Mouse (Mus musculus) megakaryocyte, adult 5-6 weeks (primary cell): ENCODE results near the gene Zbtb17. TPM values are rescaled to one million over a fixed set of nuclear protein-coding genes. Genes with fewer than 3 reads are reported as not detected.
A peak's percentile ranks its signal among the peaks of the same experiment; 100 is the strongest.

Source experiments
- ATAC-seq: 2 replicates; pipeline ENCODE4 v1.8.0; 2016; ENCODE audit warnings: mild to moderate bottlenecking, inconsistent platforms; ENCODE audit not compliant: poor library complexity, severe bottlenecking
- total RNA-seq, 2 experiments: library from RNA; stranded (forward) in 1 of 2; stranded (reverse) in 1 of 2; fragments of 153-499, 151-499 nt in 1 of 2; fragments of 221-1000, 200-1000 nt in 1 of 2; gene quantifications; 2 replicates each; pipeline versions ENCODE4 v1.2.3 to v1.2.4; 2015 to 2017

Zbtb17 gene
- total RNA-seq, 2 experiments from 2014 or later = 12.5 to 12.7 TPM

DNA sequence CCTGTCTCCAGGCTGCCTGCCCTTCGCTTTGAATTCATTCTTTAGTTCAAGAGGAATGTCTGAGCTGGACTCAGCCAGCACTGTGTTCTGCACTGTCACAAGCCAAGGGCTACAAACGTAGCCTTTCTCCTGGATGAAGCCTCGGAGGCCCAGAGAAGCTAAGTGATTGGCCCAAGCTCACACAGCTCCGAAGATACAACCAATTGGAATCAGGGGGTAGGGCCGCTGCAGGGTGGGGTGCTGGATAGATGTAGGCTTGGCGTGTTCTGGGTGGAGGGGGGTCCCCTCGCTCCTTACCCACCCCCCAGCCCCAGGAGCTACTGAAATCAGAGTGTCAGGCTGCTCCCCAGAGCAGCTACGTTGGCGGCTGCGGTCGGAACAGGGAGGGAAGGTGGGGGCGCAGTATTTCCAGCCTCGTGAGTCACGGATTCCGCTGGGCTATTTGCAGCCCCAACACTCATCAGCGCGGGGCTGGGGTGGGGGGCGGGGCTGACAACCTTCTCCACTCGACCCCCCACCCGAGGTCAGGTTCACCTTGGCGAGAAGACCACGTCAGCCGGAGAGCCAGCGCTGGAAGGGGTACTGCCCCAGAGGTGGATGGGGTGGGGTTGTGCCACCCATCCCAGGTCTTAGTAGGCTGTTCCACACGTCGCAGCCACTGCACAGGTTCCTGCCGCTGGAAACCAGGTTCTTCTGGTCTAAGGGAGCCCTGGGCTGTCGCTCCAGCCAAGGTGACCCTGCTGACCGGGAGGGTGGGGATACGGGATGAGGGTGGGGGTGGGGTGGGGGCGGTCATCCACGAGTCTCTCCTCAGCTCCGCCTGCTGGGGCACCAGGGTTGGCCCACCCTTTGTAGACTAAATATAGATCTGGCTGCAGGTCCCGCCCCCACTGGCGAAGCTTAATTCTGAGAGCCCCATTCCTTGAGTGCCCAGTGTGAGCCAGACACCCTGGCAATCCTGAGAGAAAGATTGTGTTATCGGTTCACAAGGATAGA is 18.7 kb upstream of the Zbtb17 start:
- ATAC-seq = peak; percentile 52

DNA sequence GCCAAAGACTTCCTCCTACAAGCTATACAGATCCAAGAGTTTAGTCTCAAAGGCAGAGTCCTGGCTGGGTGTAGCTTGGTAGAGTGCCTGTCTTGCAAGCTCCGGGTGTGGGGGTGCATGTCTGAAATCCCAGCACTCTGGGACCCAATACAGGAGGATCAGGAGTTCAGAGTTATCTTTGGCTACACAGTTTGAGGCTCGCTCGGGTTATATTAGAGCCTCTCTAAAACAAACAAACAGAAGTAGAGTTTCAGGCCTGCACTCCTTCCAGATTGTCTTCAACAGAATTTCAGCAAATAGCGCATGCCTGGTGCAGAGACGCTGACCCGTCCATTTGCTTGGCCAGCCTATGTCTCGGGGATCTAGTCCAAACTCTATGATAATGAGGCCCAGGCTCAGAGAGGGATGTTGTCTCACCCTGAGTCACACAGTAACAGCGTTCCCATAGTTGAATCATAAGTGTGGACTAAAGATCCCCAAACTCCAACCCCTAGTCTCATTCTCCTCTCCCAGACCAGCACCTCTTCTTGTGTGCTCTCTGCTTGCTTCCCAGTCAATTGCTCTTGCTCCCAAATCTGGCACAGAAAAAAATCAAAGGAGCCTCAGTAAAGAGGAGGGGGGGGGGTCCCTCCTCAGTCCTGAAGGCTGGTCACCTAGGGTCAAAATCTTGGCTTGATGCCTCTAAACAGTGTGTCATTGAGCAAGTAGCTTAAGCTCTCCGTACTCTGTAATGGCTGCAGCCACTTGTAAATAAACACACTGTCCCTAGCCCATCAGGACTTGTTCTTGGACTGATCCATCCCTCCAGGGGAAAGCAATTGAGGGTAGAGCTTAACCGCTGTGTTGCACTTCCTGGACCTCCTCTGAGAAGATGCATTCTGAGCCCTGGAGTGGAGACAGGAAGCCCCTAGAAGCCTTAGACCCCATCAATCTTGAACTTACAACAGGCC is 17.4 kb upstream of the Zbtb17 start:
- no peak for ATAC-seq

DNA sequence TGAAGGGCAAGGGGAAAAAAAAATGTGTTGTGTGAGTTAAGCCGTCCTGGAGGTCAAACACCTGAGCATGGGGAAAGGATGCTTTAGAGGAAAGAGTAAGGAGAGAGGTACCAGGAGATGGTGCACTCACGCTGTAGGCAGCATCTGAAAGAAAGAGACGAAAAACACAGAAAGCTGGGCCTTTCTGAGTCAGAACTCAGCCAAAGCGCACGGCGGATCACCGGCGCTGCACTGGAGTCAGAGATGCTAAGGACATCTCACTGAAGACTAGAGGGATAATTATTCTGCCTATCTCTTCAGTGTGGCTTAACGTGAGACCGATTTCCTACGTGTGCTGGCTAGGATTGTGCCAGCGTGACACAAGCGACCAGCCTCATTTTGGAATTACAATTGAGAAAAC is 16.5 kb upstream of the Zbtb17 start:
- no peak for ATAC-seq

DNA sequence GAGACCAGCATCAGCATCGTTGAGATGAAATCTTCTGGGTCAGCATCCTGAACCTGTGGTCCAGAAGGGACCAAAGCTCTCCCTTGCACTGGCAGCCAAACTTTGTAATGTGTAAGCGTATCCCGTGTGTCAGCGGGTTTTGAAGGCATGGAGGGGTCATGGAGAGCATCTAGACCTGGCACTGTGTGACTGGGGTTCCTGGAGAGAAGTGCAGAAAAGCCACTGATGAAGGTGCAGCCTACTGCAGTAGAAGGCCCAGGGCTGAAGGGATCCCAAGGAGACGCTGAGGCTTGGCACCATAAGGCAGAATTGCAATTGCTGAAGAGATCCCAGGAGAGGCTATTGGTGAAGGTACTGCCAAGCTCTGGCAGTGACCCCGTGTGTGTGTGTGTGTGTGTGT is 15.1 kb upstream of the Zbtb17 start:
- ATAC-seq = no peak

DNA sequence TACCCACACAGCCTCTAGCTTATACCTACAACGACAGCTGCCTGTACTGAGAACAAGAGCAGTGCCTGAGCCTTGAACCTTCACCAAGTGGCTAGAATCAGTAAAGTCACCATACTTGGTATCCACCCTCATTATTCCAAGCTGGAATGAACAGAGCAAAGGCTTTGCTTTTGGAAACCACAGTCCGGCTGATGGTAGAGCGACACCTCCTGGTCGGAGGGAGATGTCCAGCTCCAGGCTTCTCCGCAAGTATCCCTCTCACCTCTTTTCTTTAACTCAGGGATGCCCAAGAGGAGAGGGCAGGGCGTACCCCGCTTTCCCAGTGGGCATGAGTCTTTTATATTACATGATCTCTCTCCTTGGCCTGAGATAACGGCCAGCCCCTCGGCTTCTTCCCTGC is 14.6 kb upstream of the Zbtb17 start:
- ATAC-seq = no peak

DNA sequence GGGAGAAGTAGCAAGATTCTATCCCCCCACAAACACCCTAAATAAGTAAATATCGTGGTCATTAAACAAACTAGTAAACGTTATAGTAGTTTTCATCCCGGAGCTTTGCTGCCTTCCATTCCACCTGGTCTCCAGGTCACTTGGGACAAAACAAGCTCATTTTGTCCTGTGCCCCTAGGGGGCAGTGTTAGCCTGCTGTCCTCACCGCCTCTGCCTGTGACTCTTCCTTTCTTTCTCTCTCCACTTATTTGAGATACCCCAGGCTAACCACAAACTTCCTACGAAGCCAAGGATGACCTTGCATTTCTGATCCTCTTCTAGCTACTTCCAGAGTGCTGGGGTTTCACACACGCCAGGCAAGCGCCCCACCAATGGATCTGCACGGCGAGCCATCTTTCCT is 13.5 kb upstream of the Zbtb17 start:
- peak; percentile 94 for ATAC-seq

DNA sequence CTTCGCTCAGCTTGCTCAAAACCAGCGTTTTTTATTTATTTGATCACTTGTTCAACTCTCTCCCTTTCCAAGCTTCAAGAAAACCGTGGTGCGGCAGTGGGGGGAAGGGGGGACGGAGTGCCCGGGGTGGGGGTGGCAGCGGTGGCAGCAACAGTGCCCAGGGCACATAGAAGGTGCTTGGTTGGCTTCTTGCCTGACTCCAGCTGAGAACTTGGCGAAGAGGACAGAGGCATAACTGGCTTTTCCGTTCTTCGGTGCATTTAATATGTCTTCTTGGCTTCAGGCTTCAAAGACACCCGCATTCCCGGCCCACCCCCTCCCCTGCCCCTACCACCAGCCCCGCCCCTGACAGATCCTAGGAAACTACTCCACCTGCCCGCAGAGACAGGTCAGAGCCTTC is 11.8 kb upstream of the Zbtb17 start:
- no peak for ATAC-seq

DNA sequence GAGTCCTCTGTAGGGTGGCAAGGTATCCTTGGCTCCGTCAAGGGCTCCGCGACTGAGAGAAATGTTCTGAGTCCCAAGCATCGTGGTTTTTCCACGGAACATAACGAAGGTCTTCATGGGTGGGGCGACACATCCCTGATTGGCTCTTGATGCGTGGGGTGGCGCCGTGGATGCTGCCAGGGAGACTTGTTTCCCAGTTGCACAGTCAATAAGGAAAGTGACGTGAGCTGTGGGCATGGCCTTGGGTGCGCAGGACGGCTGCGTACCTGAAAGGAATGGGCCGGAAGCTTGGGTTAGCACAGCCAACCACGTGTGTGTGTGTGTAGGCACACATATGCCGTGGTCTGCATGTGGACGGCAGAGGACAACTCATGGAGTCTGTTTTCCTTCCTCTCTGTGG is 11.3 kb upstream of the Zbtb17 start:
- no peak for ATAC-seq

DNA sequence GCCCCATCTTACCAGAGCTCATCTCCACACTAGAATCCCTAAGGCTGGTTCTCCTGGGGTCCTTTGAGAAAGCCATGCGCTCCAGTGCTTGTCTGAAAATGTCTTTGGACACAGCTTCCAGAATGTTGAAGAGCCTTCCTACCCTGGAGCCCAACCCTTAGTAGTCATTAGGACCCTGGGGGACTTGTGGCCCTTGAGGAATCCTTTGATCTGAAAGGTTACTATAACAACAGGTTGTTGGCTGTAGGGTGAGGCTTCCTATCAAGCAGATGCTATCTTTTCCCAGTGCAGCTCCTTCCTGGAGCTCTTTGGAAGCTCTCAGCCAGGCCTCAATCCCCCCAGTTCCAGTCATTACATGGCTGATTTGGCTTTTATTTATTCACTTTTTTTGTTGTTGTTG is 8.5 kb upstream of the Zbtb17 start, which contains the start of gene Srarp:
TSS of gene Srarp (minus strand) at position 132 of the 400 bp plus-strand sequence.
- no peak for ATAC-seq

DNA sequence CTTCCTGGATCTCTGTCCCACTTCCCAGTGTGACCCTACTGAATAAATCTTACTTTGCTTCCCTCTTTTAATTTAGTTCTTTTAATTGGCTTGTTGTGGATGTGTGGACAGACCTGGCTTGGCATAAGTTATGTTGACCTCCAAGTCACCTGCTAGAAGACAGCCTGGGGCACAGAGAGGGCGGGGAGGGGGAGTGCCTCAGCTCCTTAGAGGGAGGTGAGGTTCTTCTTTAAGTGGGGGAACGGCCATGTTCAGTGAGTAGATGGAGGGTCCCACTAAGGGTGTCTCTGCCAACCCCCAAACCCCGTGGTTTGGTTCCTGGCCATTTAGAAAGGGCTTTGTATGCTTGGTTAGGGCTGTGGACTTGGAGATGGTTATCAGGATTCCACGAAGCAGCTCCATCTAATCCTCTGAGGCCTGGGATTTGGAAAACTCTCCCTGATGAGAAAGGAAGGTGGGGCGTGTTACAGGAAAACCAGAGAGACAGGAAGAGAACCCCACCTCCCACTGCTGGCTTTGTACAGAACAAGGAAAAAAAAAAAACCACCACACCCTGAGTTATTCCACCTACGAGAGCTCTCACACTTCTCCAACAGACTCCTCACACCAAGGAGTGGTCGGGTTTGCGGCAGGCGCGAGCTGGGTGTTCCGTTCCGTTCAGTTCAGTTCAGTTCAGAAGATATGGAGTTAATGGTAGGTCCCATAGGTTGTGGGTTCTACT is 5.2 kb upstream of the Zbtb17 start:
- ATAC-seq = no peak

DNA sequence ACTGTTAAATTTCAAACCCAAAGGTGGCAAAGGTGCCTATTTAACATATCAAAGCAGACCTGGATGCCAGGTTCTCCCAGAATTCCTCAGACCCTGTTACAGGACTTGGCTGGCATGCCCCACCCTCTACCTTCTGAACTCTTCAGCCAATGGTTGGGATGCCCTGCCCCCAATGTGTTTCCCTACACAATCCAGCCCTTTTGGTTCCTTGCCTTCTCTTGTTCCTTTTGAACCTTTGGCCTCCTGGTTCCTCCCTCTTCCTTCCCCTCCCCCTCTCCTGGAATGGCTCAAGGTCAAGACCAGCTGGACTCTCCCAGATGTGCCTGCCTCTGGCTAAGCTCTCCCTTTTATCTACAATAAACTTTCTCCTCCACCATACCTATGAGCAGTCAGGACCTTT is 3.6 kb upstream of the Zbtb17 start:
- no peak for ATAC-seq

DNA sequence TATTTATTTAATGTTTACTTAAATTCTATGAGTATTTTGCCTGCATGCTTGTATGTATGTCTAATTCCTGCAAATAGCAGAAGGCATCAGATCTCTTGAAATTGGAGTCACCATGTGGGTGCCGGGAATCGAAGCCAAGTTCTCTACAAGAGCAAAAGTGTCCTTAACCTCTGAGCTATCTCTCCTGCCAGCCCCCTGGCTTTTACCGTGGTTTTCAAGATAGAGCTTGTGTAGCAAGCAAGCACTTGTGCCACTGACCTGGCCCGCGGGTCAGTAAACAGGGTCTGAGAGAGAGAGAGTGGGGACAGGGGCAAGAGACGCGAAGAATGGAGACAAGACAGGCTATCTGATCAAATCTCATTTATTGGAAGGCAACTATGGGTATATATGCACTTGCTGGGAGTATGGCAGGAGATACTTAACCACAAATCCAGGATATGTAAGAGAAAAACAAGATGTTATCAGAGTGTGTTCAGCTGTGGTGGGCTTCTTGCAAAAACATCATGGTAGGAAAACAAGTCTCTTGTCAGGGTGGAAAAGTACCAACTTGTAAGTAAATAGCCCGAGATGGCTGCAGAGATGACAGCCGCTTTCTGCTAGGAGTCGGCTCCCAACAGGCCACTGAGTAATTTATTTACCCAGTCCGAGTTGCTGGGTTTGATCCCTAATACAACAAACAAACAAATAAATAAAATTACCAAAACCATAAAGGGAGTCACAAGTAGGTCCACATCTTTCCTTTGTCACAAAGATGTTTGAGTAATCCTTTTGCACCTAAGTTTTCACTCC is 619 bp upstream of the Zbtb17 start:
- ATAC-seq = 0 out of 2 replicates have a peak, but pooled peaks have one; percentile 5

DNA sequence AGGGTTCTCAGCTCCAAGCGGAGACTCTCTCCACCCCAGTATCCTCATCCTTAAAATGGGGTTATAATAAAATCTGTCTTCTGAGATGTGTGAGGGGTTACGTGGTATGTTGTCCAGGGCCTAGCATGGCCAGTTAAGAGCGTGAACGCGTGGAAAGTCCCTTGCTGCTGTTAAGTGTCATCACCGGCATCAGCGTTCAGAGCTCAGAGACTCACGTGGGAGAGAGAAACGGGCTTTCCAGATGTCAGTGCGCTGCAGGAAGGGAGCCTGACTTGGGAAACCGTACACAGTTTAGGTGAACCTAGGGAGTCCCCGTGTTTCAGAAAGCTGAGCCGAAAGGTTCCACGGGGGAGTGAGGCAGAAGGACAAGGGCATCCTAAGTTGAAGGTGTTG is 870 bp downstream of the Zbtb17 start:
- ATAC-seq = no peak

DNA sequence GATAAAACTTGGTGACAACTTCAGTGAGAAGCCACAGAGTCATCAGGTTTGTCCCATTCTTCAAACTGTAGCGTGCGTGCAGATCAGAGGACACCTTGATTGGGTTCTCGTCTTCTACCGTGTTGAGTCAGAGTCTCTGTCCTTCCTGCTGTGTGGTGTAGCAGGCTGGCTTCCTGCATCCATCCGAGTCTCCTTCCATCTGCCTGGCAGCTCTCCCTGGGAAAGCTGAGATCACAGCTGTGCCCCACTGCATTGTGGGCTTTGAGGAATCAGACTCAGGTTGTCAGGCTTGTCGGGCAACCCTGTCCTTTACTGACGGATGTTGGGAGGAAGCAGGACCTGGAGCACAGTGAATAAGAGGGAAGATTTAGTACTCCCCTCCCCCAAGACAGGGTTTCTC is 1.8 kb downstream of the Zbtb17 start:
- no peak for ATAC-seq

DNA sequence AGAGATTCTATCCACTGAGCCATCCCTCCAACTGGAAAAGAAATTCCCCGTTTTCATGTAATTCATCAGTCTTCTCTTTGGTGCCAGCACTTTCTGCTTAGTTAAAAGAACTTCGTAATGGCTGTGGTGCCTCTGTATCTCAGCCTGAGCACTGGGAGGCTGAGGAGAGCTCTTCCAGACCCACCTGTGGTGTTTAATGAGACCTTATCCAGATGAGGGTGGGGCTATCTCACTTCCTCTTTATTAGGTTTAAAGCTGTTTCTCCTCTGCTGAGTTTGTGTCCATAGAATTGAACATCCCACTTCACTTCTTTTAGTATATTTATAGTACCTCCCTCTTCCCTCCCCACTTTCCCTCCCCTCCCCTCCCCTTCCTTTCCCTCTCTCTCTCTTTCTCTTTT is 6.8 kb downstream of the Zbtb17 start:
- no peak for ATAC-seq

DNA sequence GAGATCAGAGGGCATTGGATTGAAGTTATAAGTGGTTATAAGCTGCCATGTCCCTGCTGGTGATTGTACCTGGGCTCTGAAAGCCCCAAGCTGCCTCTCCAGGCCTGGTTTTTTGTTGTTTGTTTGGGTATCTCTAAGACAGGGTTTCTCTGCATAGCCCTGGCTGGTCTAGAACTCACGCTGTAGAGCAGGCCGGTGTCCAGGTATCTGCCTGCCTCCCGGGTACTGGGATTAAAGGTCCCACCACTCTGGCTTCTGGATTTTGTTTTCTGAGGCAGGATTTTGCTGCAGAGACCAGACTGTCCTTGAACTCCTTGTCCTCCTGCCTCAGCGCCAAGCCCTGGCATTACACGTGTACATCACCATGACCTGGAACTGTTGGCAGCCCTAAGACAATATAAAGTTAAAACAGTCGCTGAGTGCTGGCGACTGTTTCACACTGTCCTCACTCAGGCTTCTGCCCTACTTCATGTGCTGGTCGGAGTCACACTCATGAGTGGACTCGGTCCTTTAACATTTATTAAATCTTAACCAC is 7.5 kb downstream of the Zbtb17 start:
- ATAC-seq = no peak

DNA sequence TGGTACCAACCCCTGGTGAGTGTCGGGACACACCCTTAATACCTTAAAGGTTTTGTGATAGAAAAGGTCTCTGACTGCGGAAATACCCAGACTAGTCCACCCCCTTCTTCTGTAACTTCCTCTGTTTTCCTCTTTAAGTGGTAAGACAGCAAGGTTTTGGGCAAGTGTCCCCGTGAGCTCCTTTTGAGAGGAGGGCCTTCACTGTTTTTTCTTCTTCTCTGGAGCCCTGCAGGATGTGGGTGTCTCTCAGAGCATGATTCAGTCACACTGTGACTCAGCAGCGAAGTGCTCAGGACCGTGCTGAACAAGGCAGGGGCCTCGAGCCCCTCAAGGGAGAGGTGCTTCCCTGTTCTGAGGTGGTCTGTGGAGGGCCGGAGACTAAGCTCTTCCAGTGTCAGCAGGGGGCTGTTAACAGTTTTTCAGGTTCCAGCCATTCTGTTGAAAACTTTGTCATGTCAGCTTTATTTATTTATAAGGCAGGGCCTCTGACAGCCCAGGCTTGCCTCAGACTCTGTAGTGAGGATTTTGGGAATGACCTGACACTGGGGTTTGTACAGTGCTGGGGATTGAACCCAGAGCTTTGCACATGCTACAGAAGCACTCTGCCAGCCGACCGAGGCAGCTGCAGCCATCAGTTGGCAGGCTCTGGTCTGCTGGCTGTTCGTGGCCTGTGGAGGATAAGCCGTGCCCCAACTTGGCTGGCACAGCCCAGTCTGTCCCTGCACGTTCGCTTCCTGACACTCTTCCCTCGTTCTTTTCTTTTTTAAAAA is 10.3 kb downstream of the Zbtb17 start:
- peak; percentile 85 for ATAC-seq

DNA sequence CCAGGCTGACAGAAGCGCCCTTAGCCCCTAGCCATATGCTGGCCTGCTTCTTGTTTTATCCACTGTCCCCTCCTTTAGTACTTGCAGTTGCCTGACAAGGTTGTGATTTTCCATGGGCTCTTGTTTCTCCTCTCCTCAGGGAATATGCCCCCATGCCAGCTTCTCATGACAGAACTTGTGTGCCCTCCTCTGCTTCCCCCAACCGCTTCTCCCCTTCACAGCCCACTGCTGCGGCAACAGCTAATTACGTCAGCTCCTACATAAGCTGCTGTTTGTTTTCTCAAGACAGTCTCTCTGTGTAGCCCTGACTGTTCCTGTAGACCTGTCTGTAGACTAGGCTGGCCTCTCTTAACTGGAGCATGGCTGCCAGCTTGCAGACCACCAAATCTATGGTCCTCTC is 11.1 kb downstream of the Zbtb17 start:
- ATAC-seq = no peak
